Mouse (Mus musculus) testis, adult 2 months (tissue): Measurements from ENCODE around the gene Get4.
A peak's percentile ranks its signal among the peaks of the same experiment; 100 is the strongest.

Experiments used
- CTCF ChIP-seq: fragments of 200-500 bp; IDR thresholded peaks from 2 replicates; pipeline ENCODE4 v1.5.1; 2012; ENCODE audit warnings: low read depth, mild to moderate bottlenecking, inconsistent platforms, low read length, moderate library complexity; ENCODE audit not compliant: control insufficient read depth, insufficient read depth, insufficient replicate concordance
- POLR2A ChIP-seq: fragments of 200-500 bp; IDR thresholded peaks from 2 replicates; pipeline ENCODE4 v1.6.1; 2012; ENCODE audit warnings: low read depth, mild to moderate bottlenecking, inconsistent platforms, low read length, moderate library complexity; ENCODE audit not compliant: control insufficient read depth

DNA sequence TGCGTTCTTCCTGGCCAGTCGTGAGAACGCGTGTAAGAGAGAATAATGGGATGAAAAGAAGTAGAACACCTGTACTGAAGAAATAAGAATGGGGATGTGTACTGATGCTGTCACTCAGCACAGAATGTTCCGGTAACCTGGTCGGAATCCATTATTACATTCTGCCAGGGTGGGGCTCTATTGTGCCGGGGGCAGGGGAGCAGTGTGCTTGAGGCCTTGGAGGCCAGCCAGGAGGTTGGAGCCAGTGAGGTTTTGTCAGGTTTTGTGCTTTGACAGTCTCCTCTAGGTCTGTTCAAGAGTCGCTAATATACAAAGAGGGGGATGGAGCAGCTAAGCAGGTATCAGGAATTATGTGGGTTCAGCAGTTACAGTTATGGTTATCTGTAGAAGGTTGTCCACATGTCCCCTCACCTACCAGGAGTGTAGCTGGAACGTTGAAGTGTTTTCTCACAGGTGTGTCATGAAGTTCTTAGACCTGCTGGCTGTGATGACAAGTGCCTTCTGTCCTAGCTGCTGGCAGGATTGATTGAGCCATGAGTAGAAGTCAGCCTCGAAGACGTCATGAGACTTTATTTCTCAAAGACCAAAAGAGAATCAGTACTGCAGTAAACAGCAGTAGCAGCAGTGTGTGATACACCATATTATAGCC is 40.3 kb upstream of the Get4 start:
- TF ChIP-seq CTCF: no peak
- TF ChIP-seq POLR2A: peak; percentile 54; the same call in 1 of the 2 replicates
